Mouse (Mus musculus): ENCODE results near the gene Acp1.

The Acp1 gene

DNA sequence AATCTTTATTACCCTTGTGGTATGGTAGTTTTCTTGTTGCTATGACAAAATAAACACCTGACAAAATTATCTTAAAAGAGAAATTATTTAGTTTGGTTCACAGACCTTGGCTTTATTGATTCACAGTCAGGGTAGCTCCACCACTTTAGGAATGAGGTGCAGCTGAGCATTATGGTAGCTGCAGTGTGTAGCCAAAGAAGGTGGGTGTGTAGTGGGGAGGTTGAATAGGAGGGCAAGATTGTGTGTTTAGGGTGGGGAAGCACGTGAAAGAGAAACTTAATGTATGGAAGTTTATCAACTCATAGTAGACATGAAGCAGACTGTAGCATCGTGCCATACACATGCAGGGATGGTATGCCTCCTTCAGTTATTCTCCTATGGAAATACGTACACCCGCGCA, 55.2 kb downstream of the Acp1 start:
- no peak for DNase-seq

DNA sequence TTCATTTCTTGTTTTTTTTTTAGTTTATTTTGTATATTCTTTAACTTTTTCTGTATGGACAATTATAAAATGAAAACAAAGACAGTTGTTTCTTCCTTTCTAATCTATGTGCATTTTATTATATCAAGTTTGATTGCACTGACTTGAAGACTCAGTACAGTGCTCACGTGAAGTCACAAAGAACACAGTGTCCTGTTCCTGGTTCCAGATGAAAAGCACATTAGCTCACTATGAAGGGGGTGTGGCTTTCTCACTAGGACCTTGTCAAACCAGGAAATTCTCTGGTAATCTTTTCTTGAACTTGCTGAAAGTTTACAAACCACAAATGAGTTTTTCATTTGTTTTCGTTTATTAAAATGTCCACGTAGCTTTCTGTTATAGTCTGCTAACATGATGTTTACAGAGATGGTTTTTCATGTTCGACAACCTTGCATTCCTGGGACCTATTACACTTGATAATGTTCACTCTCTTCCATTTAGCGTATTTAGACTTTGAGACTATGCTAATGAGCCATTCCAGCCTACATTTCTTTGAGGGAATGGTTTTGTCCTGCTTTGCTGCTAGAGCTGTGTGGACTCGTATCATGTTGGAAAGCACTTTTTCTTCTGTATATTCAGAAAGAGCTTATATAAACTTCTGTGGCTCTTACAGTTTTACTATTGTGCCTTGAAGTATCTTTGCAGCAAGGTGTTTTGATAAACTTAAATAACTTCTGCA, 55.8 kb downstream of the Acp1 start:
- DNase-seq, result no peak

DNA sequence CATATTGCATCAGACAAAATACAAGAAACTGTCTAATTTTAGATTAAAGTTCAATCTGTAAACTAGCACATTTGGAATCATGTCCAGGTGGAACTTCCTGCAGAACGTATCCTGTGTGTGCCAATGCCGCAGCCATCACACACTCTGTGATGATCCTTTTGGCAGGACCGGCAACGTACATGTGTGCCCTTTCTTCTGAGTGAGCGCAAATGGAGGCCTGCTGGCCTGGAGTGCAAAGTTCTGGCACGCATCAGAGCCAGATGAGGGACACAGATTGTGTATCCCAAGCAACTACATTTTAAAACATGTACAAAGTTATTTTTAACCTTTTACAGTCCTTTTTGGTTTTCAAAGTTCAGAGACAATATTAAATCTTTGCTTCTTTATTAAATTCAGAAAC, 59.5 kb downstream of the Acp1 start:
- DNase-seq, result no peak

DNA sequence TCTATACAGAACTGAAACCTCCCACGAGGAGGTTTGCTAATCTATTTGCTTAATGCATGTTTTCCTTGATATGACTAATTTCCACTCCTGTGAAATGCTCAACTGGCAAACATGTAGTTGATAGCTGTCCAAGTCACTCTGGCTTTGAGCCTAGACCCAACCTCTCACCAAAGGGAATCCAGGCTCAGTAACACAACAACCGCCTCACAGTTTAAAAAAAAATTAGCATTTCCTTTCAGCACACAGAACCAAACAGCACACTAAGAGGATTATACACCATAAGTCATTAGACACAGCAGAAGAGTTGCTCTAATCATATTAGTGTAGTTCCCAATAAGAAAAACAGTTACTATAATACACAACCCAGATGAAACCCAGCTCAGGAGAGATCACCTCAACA, 60.5 kb downstream of the Acp1 start:
- peak; percentile 6 for DNase-seq

DNA sequence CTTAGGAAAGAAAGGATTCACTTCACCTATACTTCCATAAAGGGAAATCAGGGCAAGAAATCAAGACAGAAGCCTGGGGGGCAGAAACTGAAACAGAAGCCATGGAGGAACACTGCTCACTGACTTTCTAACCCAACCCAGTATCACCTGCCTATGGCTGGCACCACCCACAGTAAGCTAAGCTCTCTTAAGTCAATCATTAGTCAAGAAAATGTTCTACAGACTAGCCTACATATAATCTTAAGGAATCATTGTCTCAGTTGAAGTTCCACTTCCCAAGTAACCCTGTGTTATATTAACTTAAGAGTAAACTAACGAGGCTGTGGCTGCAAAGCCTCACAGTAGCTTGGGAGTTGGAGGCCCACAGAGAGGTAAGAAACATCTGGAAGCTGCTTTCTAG, 62.9 kb downstream of the Acp1 start:
- no peak for DNase-seq
